Comparison of ENCODE assay signal across 7 mouse cellular contexts in the genomic region with DNA sequence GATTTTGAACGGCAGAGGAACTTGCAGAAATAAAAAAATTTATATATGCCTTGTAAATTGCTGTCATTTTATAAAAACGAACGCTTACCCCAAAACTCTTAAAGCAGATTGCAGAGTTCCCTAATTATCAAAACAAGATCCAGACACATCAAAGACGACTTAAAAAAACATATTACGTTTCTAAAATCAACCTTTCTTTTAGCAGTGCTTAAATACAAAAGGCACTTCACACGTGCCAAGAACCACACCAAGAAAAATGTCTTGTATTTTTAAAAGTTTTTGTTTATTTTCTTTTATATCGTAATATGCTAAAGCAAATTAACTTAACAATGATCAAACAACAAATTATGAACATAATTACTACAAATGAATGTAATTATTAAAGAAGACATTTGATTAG. TPM values are rescaled to one million over a fixed set of nuclear protein-coding genes. Genes with fewer than 3 reads are reported as not detected.
DNase-seq lines count a peak whose midpoint lies in the region; ATAC-seq and TF ChIP-seq lines count a peak whose summit lies in the region.

No protein-coding gene starts in this region.

- TF ChIP-seq POLR2A in lung, adult 2 months (IDR thresholded peaks at IDR 0.05; ENCODE audit: borderline replicate concordance, extremely low read depth, low read depth, low read length), result no peak

- no peak for TF ChIP-seq CTCF in lung, adult 2 months (IDR thresholded peaks at IDR 0.05; ENCODE audit: insufficient read depth, low read length)

- no peak overlapping the region for H3K27ac ChIP-seq in embryonic facial prominence, embryonic 11.5 days (replicated peaks; ENCODE audit: low read depth, low read length)
- peak overlapping the region; percentile 98; the same call in 1 of the 2 replicates for H3K27ac ChIP-seq in intestine, embryonic 15.5 days
- H3K27ac ChIP-seq in neural tube, embryonic 15.5 days (replicated peaks), result peak overlapping the region; percentile 97

- peak overlapping the region; percentile 85 for H3K9ac ChIP-seq in embryonic facial prominence, embryonic 11.5 days (replicated peaks; ENCODE audit: low read length)
- peak overlapping the region; percentile 84 for H3K9ac ChIP-seq in intestine, embryonic 15.5 days
- peak overlapping the region; percentile 70 for H3K9ac ChIP-seq in neural tube, embryonic 15.5 days (replicated peaks)

- DNase-seq in lung, adult 2 months, result no peak
- DNase-seq in lung, postnatal 14 days, result no peak
- DNase-seq in embryonic facial prominence, embryonic 11.5 days (ENCODE audit: low spot score), result peak; percentile 7
- no peak for DNase-seq in gastrocnemius, postnatal 36 days
- DNase-seq in urinary bladder, adult 18-20 months (ENCODE audit: low spot score in 2 of 2), result no peak

- intact Hi-C loops in gastrocnemius, postnatal 36 days (cut with DNase I), result no loop called here

- peak overlapping the region; percentile 82 for H3K4me3 ChIP-seq in lung, adult 2 months (replicated peaks; ENCODE audit: extremely low read depth, low read depth, low read length)
- peak overlapping the region; percentile 65 for H3K4me3 ChIP-seq in embryonic facial prominence, embryonic 11.5 days (ENCODE audit: low read depth, low read length)
- peak overlapping the region; percentile 76 for H3K4me3 ChIP-seq in intestine, embryonic 15.5 days (replicated peaks)
- peak overlapping the region; percentile 83 for H3K4me3 ChIP-seq in neural tube, embryonic 15.5 days (replicated peaks)

- H3K36me3 ChIP-seq in embryonic facial prominence, embryonic 11.5 days (replicated peaks; ENCODE audit: control insufficient read depth, insufficient read depth, low read depth, low read length), result no peaks in the 10 kb centered on the region
- no peaks in the 10 kb centered on the region for H3K36me3 ChIP-seq in intestine, embryonic 15.5 days
- no peaks in the 10 kb centered on the region for H3K36me3 ChIP-seq in neural tube, embryonic 15.5 days

- ATAC-seq in embryonic facial prominence, embryonic 11.5 days (replicated peaks; ENCODE audit: insufficient number of reproducible peaks, low FRiP score, low TSS enrichment, low read depth), result no peak
- no peak for ATAC-seq in intestine, embryonic 15.5 days
- no peak for ATAC-seq in neural tube, embryonic 15.5 days (ENCODE audit: low FRiP score)

- 2% methylated on average over 7 of the region's 7 CpGs for WGBS in lung, adult 2 months
- 3% methylated on average over 7 of the region's 7 CpGs for WGBS in embryonic facial prominence, embryonic 11.5 days
- WGBS in intestine, embryonic 15.5 days, result 4% methylated on average over 7 of the region's 7 CpGs
- 3% methylated on average over 7 of the region's 7 CpGs for WGBS in neural tube, embryonic 15.5 days

- peak overlapping the region; percentile 65 for H3K4me2 ChIP-seq in embryonic facial prominence, embryonic 11.5 days (ENCODE audit: low read depth, low read length)
- peak overlapping the region; percentile 62 for H3K4me2 ChIP-seq in intestine, embryonic 15.5 days (replicated peaks)
- peak overlapping the region; percentile 66 for H3K4me2 ChIP-seq in neural tube, embryonic 15.5 days

- H3K9me3 ChIP-seq in embryonic facial prominence, embryonic 11.5 days (replicated peaks; ENCODE audit: control insufficient read depth, low read length), result no peaks in the 10 kb centered on the region
- H3K9me3 ChIP-seq in intestine, embryonic 15.5 days, result no peaks in the 10 kb centered on the region
- no peaks in the 10 kb centered on the region for H3K9me3 ChIP-seq in neural tube, embryonic 15.5 days (replicated peaks)

- H3K27me3 ChIP-seq in embryonic facial prominence, embryonic 11.5 days (ENCODE audit: control insufficient read depth, insufficient read depth, low read length), result no peaks in the 10 kb centered on the region
- H3K27me3 ChIP-seq in intestine, embryonic 15.5 days (replicated peaks), result no peaks in the 10 kb centered on the region
- H3K27me3 ChIP-seq in neural tube, embryonic 15.5 days (replicated peaks), result no peaks in the 10 kb centered on the region

- H3K4me1 ChIP-seq in lung, adult 2 months (ENCODE audit: control insufficient read depth, insufficient read depth, low read length), result no peaks in the 10 kb centered on the region
- H3K4me1 ChIP-seq in embryonic facial prominence, embryonic 11.5 days (ENCODE audit: control insufficient read depth, insufficient read depth, low read length), result no peaks in the 10 kb centered on the region
- no peaks in the 10 kb centered on the region for H3K4me1 ChIP-seq in intestine, embryonic 15.5 days (replicated peaks)
- H3K4me1 ChIP-seq in neural tube, embryonic 15.5 days, result peaks cover 12% of the 10 kb centered on the region

RNA-seq across cellular contexts. Expression of gene Cox16, which starts 0.7 kb away (rescaled TPM):
- polyA plus RNA-seq in lung, adult 2 months (2012; rRNA removed), result 50.6 and 59.0 TPM in 2 replicates
- polyA plus RNA-seq in embryonic facial prominence, embryonic 11.5 days (2014; fragmentation: Nextera tagmentation; extraction: Ambion mirVana), result 120 and 133 TPM in 2 replicates
- polyA plus RNA-seq in intestine, embryonic 15.5 days (2015; fragmentation: Nextera tagmentation; extraction: Ambion mirVana), result 159 and 174 TPM in 2 replicates
- polyA plus RNA-seq in neural tube, embryonic 15.5 days (2015; fragmentation: Nextera tagmentation; extraction: Ambion mirVana), result 118 and 125 TPM in 2 replicates
- total RNA-seq in gastrocnemius, postnatal 36 days (2021), result 10 to 100 TPM; 76.4 to 83.3 TPM

RNA-seq across cellular contexts. Expression of gene Gm20498, which starts 48.5 kb away (rescaled TPM):
- polyA plus RNA-seq in lung, adult 2 months (2012; rRNA removed), result 13.1 and 14.7 TPM in 2 replicates
- polyA plus RNA-seq in embryonic facial prominence, embryonic 11.5 days (2014; fragmentation: Nextera tagmentation; extraction: Ambion mirVana), result 29.6 and 31.5 TPM in 2 replicates
- polyA plus RNA-seq in intestine, embryonic 15.5 days (2015; fragmentation: Nextera tagmentation; extraction: Ambion mirVana), result 23.9 and 26.0 TPM in 2 replicates
- polyA plus RNA-seq in neural tube, embryonic 15.5 days (2015; fragmentation: Nextera tagmentation; extraction: Ambion mirVana), result 37.5 and 38.5 TPM in 2 replicates
- 10 to 100 TPM; 35.4 to 38.8 TPM for total RNA-seq in gastrocnemius, postnatal 36 days (2021)

RNA-seq across cellular contexts. Expression of gene Synj2bp, which starts 48.5 kb away (rescaled TPM):
- 19.1 and 27.1 TPM in 2 replicates for polyA plus RNA-seq in lung, adult 2 months (2012; rRNA removed)
- polyA plus RNA-seq in embryonic facial prominence, embryonic 11.5 days (2014; fragmentation: Nextera tagmentation; extraction: Ambion mirVana), result 30.9 and 36.4 TPM in 2 replicates
- 43.2 and 43.5 TPM in 2 replicates for polyA plus RNA-seq in intestine, embryonic 15.5 days (2015; fragmentation: Nextera tagmentation; extraction: Ambion mirVana)
- 38.4 and 43.9 TPM in 2 replicates for polyA plus RNA-seq in neural tube, embryonic 15.5 days (2015; fragmentation: Nextera tagmentation; extraction: Ambion mirVana)
- total RNA-seq in gastrocnemius, postnatal 36 days (2021), result 10 to 100 TPM; 35.3 to 36.4 TPM
